Mouse (Mus musculus) gastrocnemius, adult 8-10 months (tissue): ENCODE data around the gene Utrn. TPM values are rescaled to one million over a fixed set of nuclear protein-coding genes. Genes with fewer than 3 reads are reported as not detected.

Source experiments
- DNase-seq, 2 experiments: peaks; one replicate each; pipeline ENCODE4 v3.0.0; 2022; ENCODE audit warnings: low spot score in 2 of 2
- total RNA-seq, 4 experiments: library from RNA; stranded (reverse); gene quantifications; 2 replicates each; pipeline ENCODE4 v1.2.4; 2022

The Utrn gene
- total RNA-seq, 4 experiments from 2014 or later, result 17.2 to 23.0 (median 20.2) TPM

DNA sequence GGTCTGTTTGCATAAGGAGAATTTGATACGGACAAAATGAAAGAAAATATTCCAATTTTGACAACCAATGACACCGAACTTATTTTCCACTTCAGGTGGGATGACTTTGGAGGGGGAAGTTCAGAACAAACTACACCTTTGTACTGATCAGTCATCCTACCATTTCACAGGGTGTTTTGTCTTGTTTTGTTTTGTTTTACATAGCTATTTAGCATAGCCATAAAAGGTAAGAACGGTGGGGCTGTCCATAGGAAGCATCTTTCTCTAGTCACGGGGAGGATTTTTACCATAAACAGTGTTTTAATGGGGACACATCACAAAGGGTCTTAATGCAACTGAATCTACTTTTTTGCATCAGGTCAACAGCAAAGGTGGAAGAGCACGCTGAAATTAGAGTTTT lies 319.9 kb downstream of the Utrn start:
- no peak for DNase-seq

DNA sequence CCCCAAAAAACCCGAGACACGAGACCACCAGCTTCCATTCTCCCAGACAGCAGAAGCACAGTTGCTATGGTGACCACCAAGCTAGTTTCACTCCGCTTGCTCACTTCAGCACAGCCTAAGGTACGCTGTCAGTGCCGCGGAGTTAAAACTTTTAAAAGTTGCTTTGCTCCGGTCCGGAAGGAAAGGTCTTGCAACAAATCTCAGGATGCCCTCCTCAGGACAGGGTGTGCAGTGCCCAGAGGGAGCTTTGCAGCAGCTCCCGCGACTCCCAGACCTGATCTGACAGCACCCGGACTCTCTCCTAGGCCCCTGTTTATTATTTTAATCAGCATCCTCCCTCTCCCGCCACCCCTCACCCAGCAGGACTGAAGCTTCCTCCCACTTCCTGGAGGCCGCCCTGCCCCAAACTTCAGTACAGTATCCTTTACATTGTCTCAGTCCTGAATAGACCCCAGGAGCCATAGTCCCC lies 320.5 kb downstream of the Utrn start:
- DNase-seq, result no peak

- DNase-seq, result no peak
Observed at GRCm38 (mm10) chr10:12547037-12547625, 322.0 kb downstream of the Utrn start.

- no peak for DNase-seq
Observed at GRCm38 (mm10) chr10:12545440-12545839, 323.7 kb downstream of the Utrn start.

- no peak for DNase-seq
Observed at GRCm38 (mm10) chr10:12541757-12542156, 327.4 kb downstream of the Utrn start.

GRCm38 (mm10) chr10:12535272-12535671 lies 333.9 kb downstream of the Utrn start:
- no peak for DNase-seq

GRCm38 (mm10) chr10:12534801-12535200 lies 334.4 kb downstream of the Utrn start:
- no peak for DNase-seq

GRCm38 (mm10) chr10:12534301-12534700 lies 334.9 kb downstream of the Utrn start:
- no peak for DNase-seq

DNA sequence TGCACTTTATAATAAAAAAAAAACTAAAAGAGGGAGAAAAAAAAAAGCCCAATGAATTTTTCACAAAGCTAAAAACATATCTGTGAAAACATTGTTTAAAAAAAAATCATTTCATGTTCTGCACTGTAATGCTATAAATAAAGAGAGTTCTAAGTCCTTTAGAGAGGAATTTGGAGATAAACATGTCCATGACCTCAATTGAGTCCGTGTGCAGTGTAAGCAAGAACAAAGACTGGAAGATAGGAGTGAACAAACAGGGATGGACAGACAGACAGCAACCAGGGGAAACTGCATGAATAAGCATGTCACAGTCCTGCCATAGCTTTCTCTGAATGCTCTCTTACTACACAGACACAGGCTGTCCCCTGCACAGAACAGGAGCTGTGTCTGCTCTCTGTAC lies 347.1 kb downstream of the Utrn start:
- no peak for DNase-seq

DNA sequence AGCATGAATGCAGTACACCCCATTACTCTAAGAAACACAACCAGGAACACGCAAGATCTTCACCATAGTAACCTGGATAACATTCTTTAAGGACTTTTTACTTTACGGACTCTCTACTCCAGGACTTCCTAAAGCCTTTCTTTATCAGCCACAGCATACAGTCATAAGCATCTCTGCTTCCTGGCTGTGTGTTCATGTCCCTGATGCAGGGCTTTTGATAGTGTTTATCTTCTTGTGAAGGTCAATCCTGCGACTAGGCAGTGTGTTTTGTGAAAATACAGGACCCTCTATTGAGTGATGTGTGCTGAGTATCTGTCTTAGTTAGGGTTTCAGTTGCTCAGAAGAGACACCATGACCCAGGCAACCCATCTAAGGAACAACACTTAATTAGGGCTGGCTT lies 351.0 kb downstream of the Utrn start:
- DNase-seq, result no peak

GRCm38 (mm10) chr10:12505568-12505967 lies 363.6 kb downstream of the Utrn start:
- no peak for DNase-seq

DNA sequence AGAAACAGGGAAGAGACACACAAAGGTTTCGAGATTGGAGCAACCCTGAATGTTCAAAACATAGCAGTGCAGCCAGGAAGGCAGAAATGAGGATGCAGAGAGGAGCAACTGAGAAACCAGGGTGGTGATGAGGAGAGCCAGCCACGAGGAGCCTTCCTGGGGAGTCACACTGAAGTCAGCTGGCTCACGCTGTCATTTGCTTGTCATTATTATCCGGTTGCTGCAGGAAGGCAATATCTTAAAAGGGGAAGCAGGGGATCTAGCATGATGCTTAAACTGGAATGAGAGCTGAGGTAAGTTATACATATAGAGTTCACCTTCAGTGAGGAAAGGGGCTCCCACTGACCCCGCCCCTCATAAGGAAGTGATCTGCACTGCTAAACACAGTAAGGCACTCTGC lies 368.7 kb downstream of the Utrn start:
- DNase-seq, result no peak

- DNase-seq, result no peak
Observed at GRCm38 (mm10) chr10:12497555-12497954, 371.6 kb downstream of the Utrn start.

- no peak for DNase-seq
Observed at GRCm38 (mm10) chr10:12489551-12490177, 379.5 kb downstream of the Utrn start.

- DNase-seq, result no peak
Observed at GRCm38 (mm10) chr10:12488518-12488917, 380.6 kb downstream of the Utrn start.

- DNase-seq, result no peak
Observed at GRCm38 (mm10) chr10:12488117-12488516, 381.0 kb downstream of the Utrn start.

GRCm38 (mm10) chr10:12483494-12483893 lies 385.7 kb downstream of the Utrn start:
- DNase-seq, result no peak

DNA sequence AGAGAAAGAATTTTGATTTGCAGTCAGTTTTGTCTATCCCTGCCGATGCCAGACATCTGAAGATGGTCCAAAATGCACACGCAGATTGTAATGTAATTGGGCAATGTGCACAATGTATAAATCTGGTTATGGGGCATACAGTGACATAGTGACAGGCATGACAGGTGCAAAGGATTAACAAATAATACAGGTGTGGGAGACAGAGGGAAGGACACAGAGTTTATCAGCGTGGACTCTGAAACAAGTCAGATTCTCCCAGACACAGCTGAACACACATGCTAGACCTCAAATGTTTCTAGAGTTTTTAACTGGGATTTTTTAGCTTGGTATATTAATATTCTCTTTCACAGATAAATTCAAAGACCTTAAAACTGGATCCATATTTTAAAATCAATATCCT lies 386.2 kb downstream of the Utrn start:
- DNase-seq, result no peak

- DNase-seq, result no peak
Observed at GRCm38 (mm10) chr10:12474850-12475621, 394.1 kb downstream of the Utrn start.

- DNase-seq, result no peak
Observed at GRCm38 (mm10) chr10:12469391-12470057, 399.6 kb downstream of the Utrn start.

DNA sequence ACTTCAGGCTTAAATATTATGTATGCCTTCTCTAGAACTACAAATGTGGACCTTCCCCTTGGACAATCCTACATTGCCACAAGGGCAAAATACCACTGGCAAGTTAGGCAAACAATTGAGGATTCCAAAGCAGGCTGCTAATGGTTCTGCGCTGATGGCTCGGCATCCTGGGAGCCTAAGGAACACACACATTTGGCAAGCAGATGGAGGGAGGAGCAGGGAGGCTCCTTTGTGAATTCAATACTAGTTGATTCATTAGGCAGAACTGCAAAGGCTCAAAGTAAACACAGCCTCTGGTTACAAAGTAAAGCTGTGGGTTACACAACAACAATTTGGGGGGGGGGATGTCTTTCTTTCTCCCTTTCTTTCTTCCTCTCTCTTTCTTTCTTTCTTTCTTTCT lies 401.6 kb downstream of the Utrn start:
- DNase-seq, result peak in 1 of 2 experiments; percentile 4

DNA sequence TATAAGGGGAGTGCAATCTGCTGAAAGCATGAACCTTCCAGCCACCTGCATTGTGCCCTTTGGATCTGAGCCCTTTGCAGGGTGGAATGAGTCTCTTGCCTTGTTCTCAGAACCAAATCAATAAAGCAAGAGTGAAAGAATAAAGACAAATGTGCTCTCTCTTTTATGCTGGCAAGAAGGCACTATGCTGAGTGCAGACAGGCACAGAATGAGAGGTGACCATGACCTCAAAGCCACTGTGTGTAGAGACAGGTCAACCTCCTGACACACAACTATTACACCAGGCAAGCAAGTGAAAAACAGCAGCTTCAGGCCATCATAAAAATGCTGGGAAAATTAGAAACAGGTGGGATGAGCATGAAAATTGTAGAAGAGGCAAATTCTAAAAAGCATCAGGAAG lies 408.2 kb downstream of the Utrn start:
- no peak for DNase-seq
